Mouse (Mus musculus) hindbrain, embryonic 12.5 days (tissue): ENCODE data around the gene Cirbp. TPM values are rescaled to one million over a fixed set of nuclear protein-coding genes. Genes with fewer than 3 reads are reported as not detected.

ENCODE experiments used
- polyA plus RNA-seq: library from polyadenylated mRNA; unstranded; fragments of >200 nt; fragmentation: Nextera tagmentation; extraction: Ambion mirVana; gene quantifications from 2 replicates; pipeline ENCODE4 v1.2.1, GENCODE M21; 2016

The Cirbp gene
- polyA plus RNA-seq, 1 experiment from 2014 or later, result 235 TPM

Other genes starting within 250 kb of the Cirbp start
- gene Kiss1r, start 249.0 kb upstream of the Cirbp start, polyA plus RNA-seq, result 1.2 and 1.6 TPM in 2 replicates
- 173 and 184 TPM in 2 replicates for gene R3hdm4, start 244.8 kb upstream of the Cirbp start, polyA plus RNA-seq
- 4.7 and 5.3 TPM in 2 replicates for gene Arid3a, start 238.9 kb upstream of the Cirbp start, polyA plus RNA-seq
- 89.4 and 100 TPM in 2 replicates for gene Wdr18, start 205.8 kb upstream of the Cirbp start, polyA plus RNA-seq
- gene Grin3b, start 195.3 kb upstream of the Cirbp start, polyA plus RNA-seq, result 0.23 and 0.44 TPM in 2 replicates
- gene Tmem259, start 181.7 kb upstream of the Cirbp start, polyA plus RNA-seq, result 23.1 and 25.5 TPM in 2 replicates
- 178 and 204 TPM in 2 replicates for gene Cnn2, start 177.4 kb upstream of the Cirbp start, polyA plus RNA-seq
- 6.9 and 7.7 TPM in 2 replicates for gene Abca7, start 169.5 kb upstream of the Cirbp start, polyA plus RNA-seq
- gene Arhgap45, start 149.3 kb upstream of the Cirbp start, polyA plus RNA-seq, result 8.7 and 8.9 TPM in 2 replicates
- gene Polr2e, start 126.2 kb upstream of the Cirbp start, polyA plus RNA-seq, result 163 and 171 TPM in 2 replicates
- gene Gpx4, start 118.8 kb upstream of the Cirbp start, polyA plus RNA-seq, result 449 and 484 TPM in 2 replicates
- gene Sbno2, start 60.4 kb upstream of the Cirbp start, polyA plus RNA-seq, result 15.1 TPM in 2 replicates
- gene Stk11, start 50.2 kb upstream of the Cirbp start, polyA plus RNA-seq, result 13.1 and 16.1 TPM in 2 replicates
- gene Atp5d, start 27.4 kb upstream of the Cirbp start, polyA plus RNA-seq, result 351 and 385 TPM in 2 replicates
- gene Cbarp, start 25.1 kb upstream of the Cirbp start, polyA plus RNA-seq, result 18.4 and 22.3 TPM in 2 replicates
- 42.1 and 54.5 TPM in 2 replicates for gene Midn, start 17.7 kb upstream of the Cirbp start, polyA plus RNA-seq
- 12.0 and 13.3 TPM in 2 replicates for gene 1600002K03Rik, start 7.0 kb downstream of the Cirbp start, polyA plus RNA-seq
- gene Efna2, start 13.5 kb downstream of the Cirbp start, polyA plus RNA-seq, result 49.3 and 50.5 TPM in 2 replicates
- gene Mum1, start 60.4 kb downstream of the Cirbp start, polyA plus RNA-seq, result 50.0 and 58.8 TPM in 2 replicates
- 177 and 220 TPM in 2 replicates for gene Ndufs7, start 83.1 kb downstream of the Cirbp start, polyA plus RNA-seq
- gene Gamt, start 95.0 kb downstream of the Cirbp start, polyA plus RNA-seq, result 26.6 and 29.6 TPM in 2 replicates
- gene Dazap1, start 95.5 kb downstream of the Cirbp start, polyA plus RNA-seq, result 67.1 and 76.9 TPM in 2 replicates
- gene Rps15, start 126.5 kb downstream of the Cirbp start, polyA plus RNA-seq, result 530 and 668 TPM in 2 replicates
- gene Apc2, start 130.0 kb downstream of the Cirbp start, polyA plus RNA-seq, result 170 and 191 TPM in 2 replicates
- gene 2310011J03Rik, start 154.6 kb downstream of the Cirbp start, polyA plus RNA-seq, result 38.4 and 39.7 TPM in 2 replicates
- gene Pcsk4, start 163.5 kb downstream of the Cirbp start, polyA plus RNA-seq, result 2.2 and 2.8 TPM in 2 replicates
- 3.2 and 4.1 TPM in 2 replicates for gene Reep6, start 164.0 kb downstream of the Cirbp start, polyA plus RNA-seq
- 0.38 and 0.77 TPM in 2 replicates for gene Adamtsl5, start 182.4 kb downstream of the Cirbp start, polyA plus RNA-seq
- gene Plk5, start 190.5 kb downstream of the Cirbp start, polyA plus RNA-seq, result 0.35 and 0.50 TPM in 2 replicates
- gene Mex3d, start 221.7 kb downstream of the Cirbp start, polyA plus RNA-seq, result 21.4 and 24.8 TPM in 2 replicates
- 275 and 296 TPM in 2 replicates for gene Mbd3, start 233.6 kb downstream of the Cirbp start, polyA plus RNA-seq
- gene Uqcr11, start 240.8 kb downstream of the Cirbp start, polyA plus RNA-seq, result 312 and 406 TPM in 2 replicates